Mouse (Mus musculus): ENCODE results near the gene Ankrd34c. TPM values are rescaled to one million over a fixed set of nuclear protein-coding genes. Genes with fewer than 3 reads are reported as not detected.

The Ankrd34c gene
- polyA plus RNA-seq, 1 experiment from 2014 or later: 0.45 TPM

Other genes with a start within 250 kb of the Ankrd34c start
- gene Minar1, start 115.3 kb downstream of the Ankrd34c start, polyA plus RNA-seq (2015; fragmentation: Nextera tagmentation; extraction: Ambion mirVana): 4.7 and 5.7 TPM in 2 replicates
- 58.7 and 60.1 TPM in 2 replicates for gene Tmed3, start 33.4 kb downstream of the Ankrd34c start, polyA plus RNA-seq (2015; fragmentation: Nextera tagmentation; extraction: Ambion mirVana)
- 12.5 and 13.5 TPM in 2 replicates for gene Rasgrf1, start 171.4 kb upstream of the Ankrd34c start, polyA plus RNA-seq (2015; fragmentation: Nextera tagmentation; extraction: Ambion mirVana)